Mouse (Mus musculus) testis, postnatal 10 days (tissue): ENCODE data around the gene Coch.
"Not testable (repeated sequence)": the region's sequence is repeated elsewhere in the genome, so short reads cannot be mapped to it uniquely, and the experiment has no call there.

Experiments used
- DNase-seq: peaks from one replicate; pipeline ENCODE4 v3.0.0; 2021; ENCODE audit warnings: low spot score

Gene Coch

GRCm38 (mm10) chr12:51593229-51594029 lies at the start of gene Coch:
Gene Coch (plus strand): TSS chr12:51593341.
- DNase-seq = peak; percentile 49

- DNase-seq = no peak
Observed at GRCm38 (mm10) chr12:51543402-51543960, 49.7 kb upstream of the Coch start.

- DNase-seq = no peak
Observed at GRCm38 (mm10) chr12:51555041-51555440, 38.1 kb upstream of the Coch start.

GRCm38 (mm10) chr12:51561416-51561815 lies 31.7 kb upstream of the Coch start:
- no peak for DNase-seq

GRCm38 (mm10) chr12:51567225-51567624 lies 25.9 kb upstream of the Coch start:
- DNase-seq = no peak

- no peak for DNase-seq
Observed at GRCm38 (mm10) chr12:51569472-51569871, 23.7 kb upstream of the Coch start.

GRCm38 (mm10) chr12:51569944-51570343 lies 23.2 kb upstream of the Coch start:
- peak; percentile 50 for DNase-seq

- no peak for DNase-seq
Observed at GRCm38 (mm10) chr12:51572651-51573050, 20.5 kb upstream of the Coch start.

- DNase-seq = not testable (repeated sequence)
Observed at GRCm38 (mm10) chr12:51577816-51578215, 15.3 kb upstream of the Coch start.

GRCm38 (mm10) chr12:51589263-51589662 lies 3.9 kb upstream of the Coch start:
- no peak for DNase-seq

- no peak for DNase-seq
Observed at GRCm38 (mm10) chr12:51591921-51592320, 1.2 kb upstream of the Coch start.

- no peak for DNase-seq
Observed at GRCm38 (mm10) chr12:51592888-51593228, 283 bp upstream of the Coch start.

- DNase-seq = no peak
Observed at GRCm38 (mm10) chr12:51594030-51594470, 909 bp downstream of the Coch start.

- DNase-seq = no peak
Observed at GRCm38 (mm10) chr12:51603306-51603705, 10.2 kb downstream of the Coch start.

GRCm38 (mm10) chr12:51606138-51606537 lies 13.0 kb downstream of the Coch start:
- DNase-seq = no peak

GRCm38 (mm10) chr12:51612361-51612760 lies 19.2 kb downstream of the Coch start:
- no peak for DNase-seq

- no peak for DNase-seq
Observed at GRCm38 (mm10) chr12:51620572-51620971, 27.4 kb downstream of the Coch start.

- DNase-seq = no peak
Observed at GRCm38 (mm10) chr12:51621161-51621560, 28.0 kb downstream of the Coch start.

- no peak for DNase-seq
Observed at GRCm38 (mm10) chr12:51622670-51623365, 29.7 kb downstream of the Coch start.

GRCm38 (mm10) chr12:51623366-51623694 lies 30.2 kb downstream of the Coch start:
- no peak for DNase-seq

GRCm38 (mm10) chr12:51633481-51633880 lies 40.3 kb downstream of the Coch start:
- DNase-seq = no peak

- DNase-seq = no peak
Observed at GRCm38 (mm10) chr12:51636260-51636659, 43.1 kb downstream of the Coch start.
